Mouse (Mus musculus) G1E (cell line): ENCODE data around the gene Astn1. TPM values are rescaled to one million over a fixed set of nuclear protein-coding genes. Genes with fewer than 3 reads are reported as not detected.

Experiments
- ATAC-seq: 2 replicates; pipeline ENCODE4 v1.8.0; 2016; ENCODE audit warnings: mild to moderate bottlenecking; ENCODE audit not compliant: insufficient number of reproducible peaks, poor library complexity, low FRiP score, severe bottlenecking; ENCODE audit errors: extremely low read depth
- DNase-seq: peaks from one replicate; pipeline ENCODE4 v3.0.0; 2012; ENCODE audit warnings: low spot score
- H3K27me3 ChIP-seq: 2 replicates; pipeline ENCODE4 v1.6.1; 2012; ENCODE audit warnings: mild to moderate bottlenecking, low read length, inconsistent platforms; ENCODE audit not compliant: insufficient read depth
- H3K36me3 ChIP-seq: replicated peaks from 2 replicates; pipeline ENCODE3; 2012; ENCODE audit warnings: mild to moderate bottlenecking, inconsistent platforms
- H3K4me1 ChIP-seq: 2 replicates; pipeline ENCODE4 v1.6.1; 2012; ENCODE audit warnings: low read depth, low read length, inconsistent platforms, mixed read lengths; ENCODE audit not compliant: insufficient read depth
- H3K4me3 ChIP-seq: 2 replicates; pipeline ENCODE4 v1.5.1; 2012; ENCODE audit warnings: low read depth, mild to moderate bottlenecking, inconsistent platforms, low read length, moderate library complexity, mixed read lengths
- H3K9me3 ChIP-seq: replicated peaks from 2 replicates; pipeline ENCODE4 v1.6.1; 2012; ENCODE audit warnings: inconsistent platforms
- CTCF ChIP-seq: IDR thresholded peaks from 2 replicates; pipeline ENCODE4 v1.5.1; 2012; ENCODE audit warnings: low read depth, low read length, inconsistent platforms, mixed read lengths
- GATA1 ChIP-seq: IDR thresholded peaks from 2 replicates; pipeline ENCODE4 v1.6.1; 2012; ENCODE audit warnings: borderline replicate concordance, low read length, inconsistent platforms, mixed read lengths
- GATA2 ChIP-seq: IDR thresholded peaks from 2 replicates; pipeline ENCODE4 v1.6.1; 2012; ENCODE audit warnings: low read depth, low read length, inconsistent platforms, borderline replicate concordance
- POLR2AphosphoS5 ChIP-seq: IDR thresholded peaks from 2 replicates; pipeline ENCODE4 v1.6.1; 2012; ENCODE audit warnings: low read depth, low read length, inconsistent platforms; ENCODE audit not compliant: insufficient replicate concordance
- TAL1 ChIP-seq: conservative IDR thresholded peaks from 2 replicates; pipeline ENCODE4 v1.6.1; 2012; ENCODE audit warnings: low read depth, low read length, inconsistent platforms, mixed read lengths
- polyA plus RNA-seq: library from polyadenylated mRNA; stranded (reverse); fragments of >175 nt; gene quantifications from 2 replicates; pipeline ENCODE4 v1.2.3, GENCODE M21; 2012
- total RNA-seq, 2 experiments: library from RNA; stranded (forward) in 1 of 2; stranded (reverse) in 1 of 2; fragments of 200-1000 nt in 1 of 2; fragments of >200 nt in 1 of 2; fragmentation: Nextera tagmentation in 1 of 2; gene quantifications; 2 replicates each; pipeline ENCODE4 v1.2.3; 2014 to 2017

Gene Astn1
- total and polyA plus RNA-seq, 3 experiments: 0.08 to 0.16 TPM; not detected in 1

DNA sequence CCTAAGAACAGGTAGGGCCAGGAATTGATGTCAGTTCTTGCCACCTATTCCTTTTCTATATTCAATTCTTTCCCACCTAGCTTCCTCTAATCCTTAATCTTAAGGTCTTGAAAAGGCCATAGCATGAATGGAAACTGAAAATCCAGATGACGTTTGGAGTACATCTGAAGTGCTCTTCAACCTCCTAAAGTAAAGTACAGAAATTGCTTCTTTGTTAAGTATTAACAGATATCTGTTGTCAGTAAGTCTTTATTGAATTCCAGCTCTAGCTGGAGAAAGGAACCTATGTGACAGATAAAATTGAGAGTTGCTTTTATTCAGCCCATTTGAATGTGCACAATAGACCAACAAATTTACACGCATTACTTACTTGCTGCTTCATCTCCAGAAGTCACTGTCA, 338.1 kb downstream of the Astn1 start:
- H3K4me3 ChIP-seq: no peak overlapping the region

DNA sequence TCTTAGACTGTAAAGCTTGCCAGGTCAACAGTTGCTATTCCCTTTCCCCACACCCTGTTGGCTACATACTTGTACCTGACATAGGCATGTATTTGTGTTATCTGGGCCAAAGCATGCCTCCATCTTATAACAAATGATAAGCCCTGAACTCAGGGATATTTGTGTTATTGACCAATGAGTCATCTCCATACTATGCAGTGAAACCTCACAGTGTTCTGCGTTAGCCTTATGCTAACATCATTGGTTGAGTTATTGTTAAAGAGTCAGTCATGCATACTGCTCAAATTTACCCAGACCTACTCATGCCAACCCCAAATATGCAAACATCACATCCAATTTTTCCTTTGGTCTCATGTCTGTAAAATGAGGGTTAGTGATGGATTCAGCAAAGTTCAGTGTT, 339.3 kb downstream of the Astn1 start:
- no peaks in the 10 kb centered on the region for H3K36me3 ChIP-seq
- H3K4me3 ChIP-seq: no peak overlapping the region
- ATAC-seq: no peak
- no peak for TF ChIP-seq POLR2AphosphoS5
- no peaks in the 10 kb centered on the region for H3K27me3 ChIP-seq
- DNase-seq: no peak
- H3K4me1 ChIP-seq: no peaks in the 10 kb centered on the region
- H3K9me3 ChIP-seq: peaks cover 26% of the 10 kb centered on the region

More for the DNA sequence above, 338.1 kb downstream of the Astn1 start:
- H3K36me3 ChIP-seq: no peaks in the 10 kb centered on the region
- DNase-seq (no peak), ATAC-seq (no peak)
- H3K27me3 ChIP-seq: no peaks in the 10 kb centered on the region
- H3K4me1 ChIP-seq: no peaks in the 10 kb centered on the region
- TF ChIP-seq GATA1 (no peak), TAL1 (no peak), CTCF (no peak), GATA2 (no peak), POLR2AphosphoS5 (no peak)
- peaks cover 25% of the 10 kb centered on the region for H3K9me3 ChIP-seq

DNA sequence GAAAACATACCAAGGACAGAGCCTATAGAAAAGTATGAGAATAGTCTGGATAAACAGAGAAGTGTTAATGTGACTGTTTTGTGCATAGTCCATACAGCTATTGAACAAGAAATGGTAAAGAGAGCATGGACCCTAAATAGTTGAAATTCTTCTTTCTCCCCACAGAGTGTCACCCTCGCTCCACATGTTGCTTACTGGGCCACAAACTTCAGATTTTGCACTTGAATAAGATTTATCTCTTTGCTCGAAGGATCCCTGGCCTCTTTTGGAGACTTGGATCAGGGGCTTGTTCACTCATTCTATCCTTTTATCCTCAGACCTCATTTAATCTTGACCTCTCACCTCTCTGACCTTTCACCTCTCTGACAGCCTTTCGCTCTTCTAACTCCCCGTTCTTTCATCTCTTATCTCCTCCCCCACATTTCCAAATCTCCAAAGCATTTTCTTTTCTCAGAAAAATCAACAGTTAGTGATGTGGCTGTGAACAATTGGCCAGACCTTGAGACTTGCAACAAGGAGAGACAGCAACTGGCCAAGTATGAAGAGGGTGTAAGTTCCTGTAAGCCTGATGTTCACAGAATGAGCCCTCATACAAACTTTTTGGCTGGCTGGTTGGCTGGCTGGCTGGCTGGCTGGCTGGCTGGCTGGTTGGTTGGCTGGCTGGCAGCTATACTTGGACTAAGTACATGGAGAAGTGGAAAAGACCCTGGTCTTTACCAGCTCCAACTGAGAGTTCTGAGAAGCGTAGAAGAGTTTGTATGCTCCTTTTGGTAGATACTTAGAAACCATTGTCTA, 351.4 kb downstream of the Astn1 start:
- Histone ChIP-seq H3K36me3 (no peaks in the 10 kb centered on the region), H3K4me1 (no peaks in the 10 kb centered on the region), H3K27me3 (no peaks in the 10 kb centered on the region), H3K4me3 (no peak overlapping the region), H3K9me3 (peaks cover 12% of the 10 kb centered on the region; the same call in 1 of the 2 replicates)
- DNase-seq: no peak
- no peak for ATAC-seq
- TF ChIP-seq GATA2 (no peak), GATA1 (no peak), TAL1 (no peak), POLR2AphosphoS5 (no peak), CTCF (no peak)

DNA sequence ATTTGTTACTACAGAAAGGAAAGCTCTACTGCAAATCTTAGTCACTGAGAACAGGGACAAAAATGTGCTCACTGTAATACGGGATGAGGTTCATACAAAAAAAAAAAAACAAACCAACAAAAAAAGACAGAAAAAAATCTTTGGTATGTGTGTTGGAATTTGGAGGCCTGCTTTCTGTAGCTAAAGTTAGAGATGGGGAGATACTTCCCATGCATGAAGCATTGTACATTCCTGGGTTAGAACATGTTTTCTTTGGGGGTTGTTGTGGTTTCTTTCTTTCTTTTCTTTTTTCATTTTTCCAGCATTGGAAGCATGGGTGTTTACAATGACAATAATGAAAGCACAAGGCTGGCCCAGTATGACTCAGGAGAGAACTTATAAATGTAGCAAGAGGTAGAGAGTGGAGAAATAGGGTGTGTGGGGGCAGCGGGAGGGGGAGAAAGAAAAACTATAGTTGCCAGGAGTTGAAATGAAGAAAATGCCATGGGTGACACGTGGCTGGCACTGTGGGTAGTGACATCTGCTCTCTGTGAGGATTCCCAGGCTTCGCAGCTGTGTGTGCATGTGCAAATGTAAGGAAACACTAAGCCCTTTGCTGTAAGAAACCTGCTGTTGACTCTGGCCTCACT, 370.9 kb downstream of the Astn1 start:
- no peak for ATAC-seq
- Histone ChIP-seq H3K9me3 (peaks cover 3% of the 10 kb centered on the region; the same call in 1 of the 2 replicates), H3K4me3 (no peak overlapping the region), H3K4me1 (no peaks in the 10 kb centered on the region), H3K36me3 (no peaks in the 10 kb centered on the region), H3K27me3 (no peaks in the 10 kb centered on the region)
- TF ChIP-seq CTCF: no peak
- no peak for TF ChIP-seq GATA1
- TF ChIP-seq TAL1: no peak
- TF ChIP-seq GATA2: no peak
- TF ChIP-seq POLR2AphosphoS5: no peak
- no peak for DNase-seq

DNA sequence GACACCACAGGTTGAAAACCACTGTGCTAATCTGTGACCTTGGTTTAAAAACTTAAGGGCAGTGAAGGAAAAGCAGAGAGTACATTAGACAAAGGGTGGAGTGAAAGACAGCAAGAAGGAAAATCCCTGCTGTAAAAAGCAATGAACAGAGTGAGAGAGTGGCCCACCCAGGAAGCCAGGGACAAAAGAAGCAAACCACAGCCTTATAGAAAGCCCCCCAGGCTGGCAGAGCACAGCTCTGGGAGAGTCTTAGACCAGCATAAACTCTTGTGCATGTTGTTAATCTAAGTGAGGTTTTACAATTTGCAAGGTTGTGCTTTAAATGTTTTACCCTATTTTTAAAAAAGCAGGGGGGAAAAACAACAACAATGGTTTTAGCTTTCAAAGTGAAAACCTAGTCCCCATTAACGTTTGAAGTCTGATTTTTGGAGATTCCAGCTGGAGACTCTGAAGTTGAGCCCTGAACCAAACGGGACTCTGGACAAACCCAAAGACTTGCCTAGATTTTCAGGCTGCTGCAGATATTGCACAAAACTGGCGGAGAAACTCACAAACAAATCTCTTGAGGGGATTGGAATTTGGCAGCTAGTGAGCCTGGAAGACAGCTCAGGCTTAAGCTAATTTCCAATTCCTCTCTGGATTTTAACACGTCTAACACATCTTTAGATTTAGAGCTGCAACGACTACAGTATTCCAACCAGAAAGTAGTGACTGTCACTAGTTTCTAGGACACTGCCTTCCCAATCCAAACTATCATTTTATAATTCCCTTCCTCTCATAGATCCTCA, 377.3 kb downstream of the Astn1 start:
- ATAC-seq: no peak
- H3K4me3 ChIP-seq: no peak overlapping the region
- no peak for DNase-seq
- H3K36me3 ChIP-seq: no peaks in the 10 kb centered on the region
- no peaks in the 10 kb centered on the region for H3K4me1 ChIP-seq
- H3K27me3 ChIP-seq: no peaks in the 10 kb centered on the region
- peaks cover 3% of the 10 kb centered on the region; the same call in 1 of the 2 replicates for H3K9me3 ChIP-seq
- TF ChIP-seq GATA1: no peak
- no peak for TF ChIP-seq POLR2AphosphoS5
- TF ChIP-seq TAL1: no peak
- no peak for TF ChIP-seq GATA2
- TF ChIP-seq CTCF: no peak

DNA sequence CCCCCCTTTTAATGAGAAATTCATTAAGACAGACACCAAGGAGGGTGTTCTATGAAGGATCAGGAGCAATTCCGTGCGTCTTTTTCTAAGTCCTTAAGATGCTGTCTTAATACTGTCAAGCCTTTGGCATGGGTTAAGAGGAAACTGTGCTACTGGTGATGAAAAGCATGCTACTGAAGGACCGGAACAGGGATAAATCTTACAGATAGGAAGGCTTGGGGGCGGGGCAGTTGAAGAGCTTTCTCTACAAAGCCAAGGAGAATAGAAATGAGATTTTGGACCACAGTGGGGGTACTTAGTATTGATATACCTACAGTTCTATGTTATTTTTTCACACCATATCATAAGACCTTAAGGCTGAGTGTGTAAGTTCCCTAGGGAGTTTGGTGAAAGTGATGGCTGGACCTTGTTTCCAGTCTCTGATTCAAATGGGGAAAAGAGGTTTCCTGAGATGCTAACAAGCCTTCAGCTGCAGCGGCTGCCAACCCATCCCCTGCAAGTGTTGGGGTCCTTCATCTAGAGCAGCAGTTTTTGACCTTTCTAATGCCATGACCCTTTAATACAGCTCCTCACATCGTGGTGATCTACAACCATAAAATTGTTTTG, 378.2 kb downstream of the Astn1 start:
- TF ChIP-seq GATA2: no peak
- no peak for TF ChIP-seq GATA1
- no peak for TF ChIP-seq POLR2AphosphoS5
- no peak for TF ChIP-seq TAL1
- no peak for TF ChIP-seq CTCF
- Histone ChIP-seq H3K9me3 (peaks cover 3% of the 10 kb centered on the region; the same call in 1 of the 2 replicates), H3K27me3 (no peaks in the 10 kb centered on the region), H3K4me1 (no peaks in the 10 kb centered on the region), H3K4me3 (no peak overlapping the region), H3K36me3 (no peaks in the 10 kb centered on the region)
- DNase-seq (no peak), ATAC-seq (no peak)
